Mouse (Mus musculus) C3H10T1/2 (cell line): ENCODE data around the gene Epb41l4b. TPM values are rescaled to one million over a fixed set of nuclear protein-coding genes. Genes with fewer than 3 reads are reported as not detected.

Experiments used
- polyA plus RNA-seq, 2 experiments: library from polyadenylated mRNA; unstranded; fragments of >200 nt; fragmentation: generic; extraction: Trizol; gene quantifications; one replicate each; pipeline ENCODE4 v1.2.1; 2012; ENCODE audit warnings: missing spikeins in 2 of 2

The Epb41l4b gene
- polyA plus RNA-seq: 10 to 100 TPM in 1 of 2 experiments, 1 to 10 TPM in 1; 3.6 to 19.9 TPM

DNA sequence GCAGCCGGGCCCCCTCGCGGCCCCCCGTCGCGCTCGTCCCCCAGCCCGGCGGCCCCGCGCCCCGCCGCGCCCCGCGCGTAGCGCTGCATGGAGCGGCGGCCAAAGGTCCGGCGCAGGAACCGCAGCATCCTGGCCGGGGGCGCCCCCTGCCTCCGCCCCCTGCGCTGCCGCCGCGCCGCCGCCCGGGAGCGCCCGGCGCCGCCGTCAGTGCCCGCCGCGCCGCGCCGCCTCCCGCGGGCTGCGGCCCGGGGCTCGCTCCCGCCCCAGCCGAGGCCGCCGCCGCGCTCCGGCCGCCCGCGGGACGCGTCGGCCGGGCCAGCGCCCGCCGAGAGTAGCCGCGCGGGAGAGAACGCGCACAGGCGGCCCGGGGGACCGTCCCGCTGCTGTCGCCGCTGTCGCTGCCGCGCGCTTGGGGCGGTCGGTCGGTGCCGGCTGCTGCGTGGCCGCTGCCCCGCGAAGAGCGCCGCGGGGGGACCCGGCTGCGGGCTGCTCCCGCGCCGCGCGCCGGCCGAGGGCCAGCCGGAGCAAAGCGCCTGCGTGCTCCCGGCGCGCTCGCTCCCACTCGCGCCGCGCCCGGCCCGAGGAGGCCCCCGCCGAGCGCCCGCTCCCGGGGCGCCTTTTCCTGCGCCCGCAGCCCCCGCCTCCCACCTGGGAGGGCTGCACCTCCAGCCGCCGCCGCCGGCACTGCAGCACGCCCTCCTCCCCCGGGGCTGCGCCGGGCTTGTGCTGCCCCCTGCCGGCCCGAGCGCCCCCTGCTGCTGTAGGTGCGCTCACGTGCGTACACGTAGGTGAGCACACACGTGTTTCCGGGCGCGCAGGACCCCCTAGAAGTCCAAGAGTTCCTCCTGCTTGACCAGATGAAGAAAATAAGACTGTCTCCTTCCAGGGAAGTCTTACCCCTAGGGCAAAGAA is at the start of gene Epb41l4b:
Gene Epb41l4b (minus strand): TSS at position 412 of the 912 bp plus-strand sequence.

DNA sequence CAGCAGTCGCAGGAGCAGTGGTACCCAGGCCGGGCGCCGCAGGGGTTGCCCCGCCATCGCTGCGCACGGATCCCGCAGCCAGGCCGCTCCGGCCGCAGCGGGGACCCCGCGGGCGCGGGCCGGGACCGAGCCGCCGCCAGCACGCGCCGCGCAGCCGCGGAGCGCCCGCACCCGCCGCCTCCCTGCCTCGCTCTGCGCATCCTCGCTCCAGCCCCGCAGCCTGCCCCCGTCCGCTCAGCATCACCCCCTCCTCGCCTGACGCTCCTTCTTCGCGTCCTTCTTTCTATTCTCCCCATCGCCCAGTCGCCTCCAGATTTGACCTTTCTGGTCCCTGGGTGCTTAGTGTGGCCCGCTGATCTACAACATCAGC is 153.0 kb downstream of the Epb41l4b start, which contains the start of gene Frrs1l:
Gene Frrs1l (minus strand): TSS at position 177 of the 370 bp plus-strand sequence.

DNA sequence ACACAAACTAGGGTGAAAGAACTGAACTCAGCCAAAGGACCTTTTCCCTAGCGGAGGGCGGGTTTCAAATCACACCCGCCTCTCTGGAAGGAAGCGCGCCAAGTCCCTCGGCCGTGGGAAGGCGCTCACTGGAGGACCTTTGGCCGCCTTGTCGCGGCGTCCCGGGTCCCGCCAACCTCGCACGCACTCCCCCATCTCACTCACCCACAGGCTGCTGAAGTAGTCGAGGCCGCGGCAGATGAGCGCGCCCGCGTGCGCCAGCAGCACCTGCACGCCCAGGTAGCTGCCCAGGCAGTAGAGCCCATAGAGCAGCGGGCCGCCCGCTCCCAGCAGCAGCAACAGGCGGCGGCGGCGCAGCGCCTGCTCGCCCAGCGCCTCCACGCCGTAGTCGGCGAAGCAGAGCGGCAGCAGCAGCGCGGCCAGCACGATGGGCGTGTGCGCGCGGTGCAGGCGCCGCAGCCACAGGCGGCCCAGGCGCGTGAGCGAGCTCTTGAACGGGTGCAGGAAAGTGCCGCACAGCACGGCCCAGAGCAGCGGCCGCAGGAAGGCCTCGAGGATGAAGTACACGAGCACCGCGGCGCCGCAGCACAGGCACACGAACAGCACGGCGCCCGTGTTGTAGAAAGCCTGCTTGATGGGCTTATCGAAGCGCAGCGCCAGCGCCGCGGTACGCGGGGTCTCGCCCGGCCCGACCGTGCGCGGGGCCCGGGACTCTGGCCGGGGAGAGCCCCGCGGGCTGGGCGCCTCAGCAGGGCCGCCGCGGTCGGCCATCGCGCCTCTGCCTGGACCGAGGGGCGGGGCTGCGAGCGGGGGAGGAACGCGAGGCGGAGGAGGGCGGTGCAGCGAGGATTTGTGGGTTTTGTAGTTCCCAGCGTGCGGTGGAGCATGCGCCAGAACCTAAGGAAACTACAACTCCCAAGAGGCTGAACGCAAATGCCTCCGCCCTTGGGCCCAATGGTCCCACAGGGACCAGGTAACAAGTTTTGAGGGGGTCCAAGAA is 196.3 kb downstream of the Epb41l4b start, which contains the start of gene Tmem245:
Gene Tmem245 (minus strand): TSS at position 797 of the 1,000 bp plus-strand sequence.

Other genes with a start within 250 kb of the Epb41l4b start
- gene Tmem245, start 196.0 kb downstream of the Epb41l4b start, polyA plus RNA-seq: 1 to 10 TPM in 1 of 2 experiments, under 1 TPM in 1; 0.34 to 2.3 TPM
- not detected for gene Frrs1l, start 153.0 kb downstream of the Epb41l4b start, polyA plus RNA-seq
- gene Ptpn3, start 158.4 kb upstream of the Epb41l4b start, polyA plus RNA-seq: 1 to 10 TPM in 1 of 2 experiments, under 1 TPM in 1; 0.13 to 2.9 TPM